Mouse (Mus musculus) MEL (cell line): Measurements from ENCODE around the gene Tmprss4. TPM values are rescaled to one million over a fixed set of nuclear protein-coding genes. Genes with fewer than 3 reads are reported as not detected.
A peak's percentile ranks its signal among the peaks of the same experiment; 100 is the strongest.

Experiments used
- DNase-seq: peaks from one replicate; pipeline ENCODE4 v3.0.0; 2011; ENCODE audit warnings: low read depth, low spot score
- H3K27ac ChIP-seq: 2 replicates; pipeline ENCODE4 v1.5.1; 2012; ENCODE audit warnings: low read depth, mild to moderate bottlenecking, control low read depth, low read length, moderate library complexity; ENCODE audit not compliant: control insufficient read depth
- H3K27me3 ChIP-seq, 2 experiments: fragments of 150-350 bp in 1 of 2; sonication (generic) in 1 of 2; 2 replicates each; pipeline ENCODE4 v1.6.1; 2012; ENCODE audit warnings: low read length in 2 of 2, mild to moderate bottlenecking in 2 of 2, improper control_type of control experiment in 1 of 2, moderate library complexity in 1 of 2; ENCODE audit not compliant: insufficient read depth in 2 of 2, control insufficient read depth in 1 of 2
- H3K36me3 ChIP-seq, 2 experiments: 2 replicates each; pipeline ENCODE4 v1.6.1; 2012 to 2014; ENCODE audit warnings: low read length in 2 of 2, improper control_type of control experiment in 1 of 2, inconsistent platforms in 1 of 2, mild to moderate bottlenecking in 1 of 2; ENCODE audit not compliant: insufficient read depth in 2 of 2, control insufficient read depth in 1 of 2
- H3K4me1 ChIP-seq, 2 experiments: fragments of 150-350 bp in 1 of 2; sonication (generic) in 1 of 2; 2 replicates each; pipeline ENCODE4 v1.6.1; 2012; ENCODE audit warnings: low read length in 2 of 2, improper control_type of control experiment in 1 of 2, mild to moderate bottlenecking in 1 of 2; ENCODE audit not compliant: insufficient read depth in 2 of 2, control insufficient read depth in 1 of 2
- H3K4me3 ChIP-seq, 2 experiments: fragments of 150-350 bp in 1 of 2; sonication (generic) in 1 of 2; 2 replicates each; pipeline ENCODE4 v1.5.1; 2012; ENCODE audit warnings: low read depth in 2 of 2, low read length in 2 of 2, mild to moderate bottlenecking in 2 of 2, moderate library complexity in 2 of 2, control low read depth in 1 of 2, improper control_type of control experiment in 1 of 2; ENCODE audit not compliant: control insufficient read depth in 1 of 2, insufficient read depth in 1 of 2
- H3K79me2 ChIP-seq: 2 replicates; pipeline ENCODE4 v1.6.1; 2012; ENCODE audit warnings: mild to moderate bottlenecking, low read length, moderate library complexity; ENCODE audit not compliant: control insufficient read depth, poor library complexity, insufficient read depth
- H3K9ac ChIP-seq: 2 replicates; pipeline ENCODE4 v1.6.1; 2012; ENCODE audit warnings: low read depth, mild to moderate bottlenecking, control low read depth, low read length, moderate library complexity; ENCODE audit not compliant: control insufficient read depth, poor library complexity, severe bottlenecking
- H3K9me3 ChIP-seq: fragments of 150-350 bp; sonication (generic); replicated peaks from 2 replicates; pipeline ENCODE4 v1.6.1; 2012; ENCODE audit warnings: mild to moderate bottlenecking, low read length, improper control_type of control experiment, moderate library complexity; ENCODE audit not compliant: insufficient read depth
- BHLHE40 ChIP-seq: IDR thresholded peaks from 2 replicates; pipeline ENCODE4 v1.6.1; 2012; ENCODE audit warnings: low read depth, mild to moderate bottlenecking, inconsistent platforms, low read length, improper control_type of control experiment, borderline replicate concordance
- CHD1 ChIP-seq: IDR thresholded peaks from 2 replicates; pipeline ENCODE4 v1.6.1; 2012; ENCODE audit warnings: low read depth, mild to moderate bottlenecking, inconsistent platforms, low read length, improper control_type of control experiment
- CTCF ChIP-seq, 3 experiments: IDR thresholded peaks in 2 of 3; conservative IDR thresholded peaks in 1 of 3; 2 replicates each; pipeline ENCODE4 v1.5.1; 2011 to 2012; ENCODE audit warnings: low read length in 3 of 3, low read depth in 2 of 3, mild to moderate bottlenecking in 2 of 3, improper control_type of control experiment in 1 of 3, inconsistent platforms in 1 of 3, mixed read lengths in 1 of 3, moderate library complexity in 1 of 3; ENCODE audit not compliant: control insufficient read depth in 1 of 3, insufficient read depth in 1 of 3, poor library complexity in 1 of 3, severe bottlenecking in 1 of 3
- E2F4 ChIP-seq: IDR thresholded peaks from 2 replicates; pipeline ENCODE4 v1.6.1; 2011; ENCODE audit warnings: low read depth, low read length, improper control_type of control experiment, borderline replicate concordance
- ELF1 ChIP-seq: IDR thresholded peaks from 2 replicates; pipeline ENCODE4 v1.6.1; 2014; ENCODE audit warnings: low read depth, mild to moderate bottlenecking, inconsistent platforms, low read length, improper control_type of control experiment, moderate library complexity
- JUND ChIP-seq: IDR thresholded peaks from 2 replicates; pipeline ENCODE4 v1.6.1; 2011; ENCODE audit warnings: low read depth, mild to moderate bottlenecking, improper control_type of control experiment, low read length
- KAT2A ChIP-seq: conservative IDR thresholded peaks from 2 replicates; pipeline ENCODE4 v1.6.1; 2012; ENCODE audit warnings: low read depth, low read length, improper control_type of control experiment, inconsistent platforms
- MAX ChIP-seq: IDR thresholded peaks from 2 replicates; pipeline ENCODE4 v1.6.1; 2011; ENCODE audit warnings: low read length, improper control_type of control experiment
- MAZ ChIP-seq: IDR thresholded peaks from 2 replicates; pipeline ENCODE4 v1.6.1; 2012; ENCODE audit warnings: low read depth, mild to moderate bottlenecking, inconsistent platforms, low read length, improper control_type of control experiment
- MXI1 ChIP-seq: IDR thresholded peaks from 2 replicates; pipeline ENCODE4 v1.6.1; 2011; ENCODE audit warnings: mild to moderate bottlenecking, low read depth, low read length, improper control_type of control experiment
- MYB ChIP-seq: IDR thresholded peaks from 2 replicates; pipeline ENCODE4 v1.6.1; 2011; ENCODE audit warnings: mild to moderate bottlenecking, low read depth, low read length, improper control_type of control experiment
- MYC ChIP-seq: IDR thresholded peaks from 2 replicates; pipeline ENCODE4 v1.6.1; 2011; ENCODE audit warnings: low read depth, mild to moderate bottlenecking, low read length, improper control_type of control experiment, moderate library complexity
- NELFE ChIP-seq: IDR thresholded peaks from 2 replicates; pipeline ENCODE4 v1.6.1; 2011; ENCODE audit warnings: low read depth, low read length, improper control_type of control experiment
- POLR2A ChIP-seq, 2 experiments: IDR thresholded peaks; 2 replicates each; pipeline ENCODE4 v1.6.1; 2011 to 2012; ENCODE audit warnings: low read length in 2 of 2, mild to moderate bottlenecking in 2 of 2, control low read depth in 1 of 2, improper control_type of control experiment in 1 of 2, low read depth in 1 of 2, moderate library complexity in 1 of 2; ENCODE audit not compliant: control insufficient read depth in 1 of 2, insufficient read depth in 1 of 2, poor library complexity in 1 of 2
- RAD21 ChIP-seq: IDR thresholded peaks from 2 replicates; pipeline ENCODE4 v1.6.1; 2011; ENCODE audit warnings: mild to moderate bottlenecking, low read depth, low read length, improper control_type of control experiment
- RCOR1 ChIP-seq: IDR thresholded peaks from 2 replicates; pipeline ENCODE4 v1.6.1; 2012; ENCODE audit warnings: low read depth, mild to moderate bottlenecking, inconsistent platforms, low read length, improper control_type of control experiment
- SIN3A ChIP-seq: IDR thresholded peaks from 2 replicates; pipeline ENCODE4 v1.6.1; 2012; ENCODE audit warnings: low read length, improper control_type of control experiment, inconsistent platforms
- SMC3 ChIP-seq: IDR thresholded peaks from 2 replicates; pipeline ENCODE4 v1.6.1; 2011; ENCODE audit warnings: low read depth, low read length, improper control_type of control experiment
- TAL1 ChIP-seq: IDR thresholded peaks from 2 replicates; pipeline ENCODE4 v1.6.1; 2012; ENCODE audit warnings: mild to moderate bottlenecking, inconsistent platforms, low read length, moderate library complexity, mixed read lengths
- TBP ChIP-seq: IDR thresholded peaks from 2 replicates; pipeline ENCODE4 v1.8.0; 2011; ENCODE audit warnings: low read depth, low read length, improper control_type of control experiment
- USF2 ChIP-seq, 2 experiments: IDR thresholded peaks; 2 replicates each; pipeline ENCODE4 v1.6.1; 2011 to 2012; ENCODE audit warnings: improper control_type of control experiment in 2 of 2, low read length in 2 of 2, borderline replicate concordance in 1 of 2, inconsistent platforms in 1 of 2, low read depth in 1 of 2, mild to moderate bottlenecking in 1 of 2; ENCODE audit not compliant: insufficient read depth in 1 of 2
- ZC3H11A ChIP-seq: IDR thresholded peaks from 2 replicates; pipeline ENCODE4 v1.6.1; 2012; ENCODE audit warnings: low read depth, mild to moderate bottlenecking, inconsistent platforms, low read length, improper control_type of control experiment
- ZMIZ1 ChIP-seq: IDR thresholded peaks from 2 replicates; pipeline ENCODE4 v1.6.1; 2012; ENCODE audit warnings: low read depth, mild to moderate bottlenecking, inconsistent platforms, low read length, improper control_type of control experiment, moderate library complexity
- ZNF384 ChIP-seq: IDR thresholded peaks from 2 replicates; pipeline ENCODE4 v1.6.1; 2012; ENCODE audit warnings: low read depth, mild to moderate bottlenecking, inconsistent platforms, low read length, improper control_type of control experiment
- polyA plus RNA-seq, 2 experiments: library from polyadenylated mRNA; stranded (reverse) in 1 of 2; unstranded in 1 of 2; fragments of >175 nt in 1 of 2; fragments of >200 nt in 1 of 2; gene quantifications; 2 replicates each; pipeline versions ENCODE4 v1.2.1 to v1.2.4; 2012; ENCODE audit warnings: low replicate concordance in 2 of 2, low read depth in 1 of 2; ENCODE audit not compliant: insufficient read length in 2 of 2, insufficient read depth in 1 of 2, missing spikeins in 1 of 2
- total RNA-seq: library from RNA; depleted of rRNA; stranded (reverse); fragments of 300-350 nt; gene quantifications from 2 replicates; pipeline ENCODE4 v1.2.3, GENCODE M21; 2012

The Tmprss4 gene
- total and polyA plus RNA-seq, 3 experiments = not detected

DNA sequence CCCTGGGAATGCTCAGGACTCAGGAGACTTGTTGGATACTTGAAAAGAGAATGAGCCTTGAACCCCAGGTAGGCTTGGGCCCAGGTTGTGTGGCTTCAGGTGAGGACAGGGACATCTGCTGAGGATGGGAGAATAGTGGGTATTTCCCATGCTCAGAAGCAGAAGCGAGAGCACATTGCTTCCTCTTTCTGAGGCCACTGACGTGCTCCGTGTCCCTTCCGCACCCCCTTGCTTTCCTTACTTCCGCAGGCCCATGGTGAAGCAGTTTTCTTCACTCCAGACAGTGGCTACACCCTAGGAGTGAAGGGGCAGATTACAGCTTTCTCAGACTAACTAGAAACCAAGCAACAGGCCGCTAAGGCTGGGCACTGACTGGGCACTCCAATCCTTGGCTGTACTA, 42.2 kb upstream of the Tmprss4 start:
- no peak overlapping the region for H3K27ac ChIP-seq
- H3K9ac ChIP-seq = no peak overlapping the region
- H3K36me3 ChIP-seq = peaks cover 0 to 2% of the 10 kb centered on the region in 2 experiments; a peak in 2 of 4 replicates
- H3K27me3 ChIP-seq = no peaks in the 10 kb centered on the region
- TF ChIP-seq TBP (no peak), MXI1 (no peak), MYC (no peak), MYB (no peak), MAZ (no peak), MAX (no peak), ZNF384 (no peak), KAT2A (no peak), RAD21 (no peak), RCOR1 (no peak), POLR2A (IDR thresholded peaks at IDR 0.05; ENCODE audit: control insufficient read depth in 1 of 2, insufficient read depth in 1 of 2, low read depth in 1 of 2, low read length in 2 of 2, poor library complexity in 1 of 2) (no peak), BHLHE40 (no peak), E2F4 (no peak), SIN3A (no peak), ZMIZ1 (no peak), ELF1 (no peak)
- DNase-seq = peak; percentile 34
- no peaks in the 10 kb centered on the region for H3K9me3 ChIP-seq
- no peaks in the 10 kb centered on the region for H3K79me2 ChIP-seq
- peaks cover 0 to 4% of the 10 kb centered on the region in 2 experiments; a peak in 2 of 4 replicates for H3K4me1 ChIP-seq
- no peak overlapping the region for H3K4me3 ChIP-seq

DNA sequence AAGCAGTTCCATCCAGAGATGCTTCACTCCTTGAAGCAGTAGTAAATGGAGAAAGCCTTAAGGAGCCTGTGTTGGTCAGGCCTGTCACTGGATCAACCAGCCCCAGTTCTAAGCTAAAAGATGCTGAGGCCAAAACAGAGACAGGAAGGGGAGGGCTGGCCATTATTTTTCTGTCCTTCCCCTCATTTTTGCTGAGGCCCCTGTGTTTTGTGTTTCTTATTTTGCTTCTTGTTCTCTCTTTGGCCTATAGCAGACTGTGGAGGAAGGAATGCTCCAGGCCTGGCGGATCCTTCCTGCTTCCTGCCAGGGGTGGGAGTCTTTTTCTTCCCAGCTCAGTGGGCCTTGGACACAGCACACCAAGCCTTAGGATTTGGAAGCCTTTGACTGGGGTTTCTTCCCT, 41.5 kb upstream of the Tmprss4 start:
- no peak for DNase-seq
- no peak overlapping the region for H3K27ac ChIP-seq
- H3K4me3 ChIP-seq = no peak overlapping the region
- no peak for TF ChIP-seq MYC
- TF ChIP-seq RAD21 = no peak
- no peak for TF ChIP-seq USF2 (IDR thresholded peaks at IDR 0.05; ENCODE audit: borderline replicate concordance in 1 of 2, insufficient read depth in 1 of 2, low read depth in 1 of 2, low read length in 2 of 2)
- TF ChIP-seq ZC3H11A = no peak
- no peak for TF ChIP-seq SMC3
- TF ChIP-seq MXI1 = no peak
- no peak for TF ChIP-seq JUND
- TF ChIP-seq NELFE = no peak
- TF ChIP-seq CTCF (IDR thresholded peaks at IDR 0.05 in 2 of 3, conservative IDR thresholded peaks at IDR 0.05 in 1 of 3; ENCODE audit: control insufficient read depth in 1 of 3, insufficient read depth in 1 of 3, low read depth in 2 of 3, low read length in 3 of 3, poor library complexity in 1 of 3, severe bottlenecking in 1 of 3) = no peak
- TF ChIP-seq CHD1 = no peak
- TF ChIP-seq MYB = no peak
- no peak for TF ChIP-seq POLR2A (IDR thresholded peaks at IDR 0.05; ENCODE audit: control insufficient read depth in 1 of 2, insufficient read depth in 1 of 2, low read depth in 1 of 2, low read length in 2 of 2, poor library complexity in 1 of 2)
- no peak for TF ChIP-seq SIN3A
- no peak for TF ChIP-seq TAL1
- no peak for TF ChIP-seq BHLHE40
- no peaks in the 10 kb centered on the region for H3K36me3 ChIP-seq
- no peaks in the 10 kb centered on the region for H3K79me2 ChIP-seq
- no peaks in the 10 kb centered on the region for H3K9me3 ChIP-seq
- no peaks in the 10 kb centered on the region; a peak in 1 of 4 replicates for H3K27me3 ChIP-seq
- no peak overlapping the region for H3K9ac ChIP-seq
- no peaks in the 10 kb centered on the region for H3K4me1 ChIP-seq
